Mouse (Mus musculus): ENCODE measurements around the gene Cacnb4. TPM values are rescaled to one million over a fixed set of nuclear protein-coding genes. Genes with fewer than 3 reads are reported as not detected.

The Cacnb4 gene
- total and polyA plus RNA-seq, 3 experiments, result not detected

DNA sequence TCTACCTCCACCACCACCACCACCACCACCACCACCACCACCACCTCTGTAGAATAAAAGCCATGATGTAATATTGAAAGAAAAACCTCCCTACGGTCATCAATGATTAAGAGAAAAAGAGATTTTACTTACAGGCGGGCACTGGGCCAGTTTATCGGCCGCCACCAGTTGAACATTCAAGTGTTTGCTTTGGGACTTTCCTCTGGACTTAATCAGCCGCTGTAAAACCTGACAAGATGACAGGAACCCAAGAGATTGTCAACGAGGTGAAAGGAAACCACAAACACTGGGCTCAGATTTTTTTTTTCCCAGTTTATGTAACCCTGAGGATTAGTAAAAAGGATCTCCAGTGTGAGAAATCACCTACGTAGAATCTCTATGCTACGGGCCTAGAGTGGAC is 226.8 kb downstream of the Cacnb4 start:
- TF ChIP-seq MAFK (IDR thresholded peaks at IDR 0.05; ENCODE audit: borderline replicate concordance, low read depth, low read length) (no peak), BHLHE40 (IDR thresholded peaks at IDR 0.05; ENCODE audit: borderline replicate concordance, low read depth, low read length) (no peak), USF1 (IDR thresholded peaks at IDR 0.05; ENCODE audit: low read depth, low read length) (no peak), ELF1 (IDR thresholded peaks at IDR 0.05; ENCODE audit: low read depth, low read length) (no peak), MXI1 (IDR thresholded peaks at IDR 0.05; ENCODE audit: low read depth, low read length) (no peak), TBP (IDR thresholded peaks at IDR 0.05; ENCODE audit: low read depth, low read length) (no peak), ZNF384 (IDR thresholded peaks at IDR 0.05; ENCODE audit: low read depth, low read length) (no peak), JUND (IDR thresholded peaks at IDR 0.05; ENCODE audit: low read depth, low read length) (no peak), CTCF (IDR thresholded peaks at IDR 0.05 in 2 of 3, conservative IDR thresholded peaks at IDR 0.05 in 1 of 3; ENCODE audit: control insufficient read depth in 1 of 3, insufficient read depth in 1 of 3, low read depth in 2 of 3, low read length in 3 of 3, poor library complexity in 1 of 3, severe bottlenecking in 1 of 3) (no peak), USF2 (IDR thresholded peaks at IDR 0.05; ENCODE audit: borderline replicate concordance in 1 of 2, insufficient read depth in 1 of 2, low read depth in 1 of 2, low read length in 2 of 2) (no peak), CHD2 (IDR thresholded peaks at IDR 0.05; ENCODE audit: low read length) (no peak), ZKSCAN1 (IDR thresholded peaks at IDR 0.05; ENCODE audit: low read depth, low read length) (no peak), SIN3A (IDR thresholded peaks at IDR 0.05; ENCODE audit: low read length) (no peak), NRF1 (IDR thresholded peaks at IDR 0.05; ENCODE audit: insufficient read depth, low read depth, low read length, poor library complexity, severe bottlenecking) (no peak), CHD1 (IDR thresholded peaks at IDR 0.05; ENCODE audit: low read depth, low read length) (no peak), MAX (IDR thresholded peaks at IDR 0.05; ENCODE audit: low read length) (no peak), POLR2AphosphoS2 (IDR thresholded peaks at IDR 0.05; ENCODE audit: low read length) (no peak), MEF2A (IDR thresholded peaks at IDR 0.05; ENCODE audit: extremely low read depth, insufficient replicate concordance, low read depth, low read length, poor library complexity, severe bottlenecking) (no peak), MYC (IDR thresholded peaks at IDR 0.05; ENCODE audit: low read depth, low read length) (no peak)
- H3K79me2 ChIP-seq (ENCODE audit: control insufficient read depth, insufficient read depth, low read length, poor library complexity), result no peaks in the 10 kb centered on the region

DNA sequence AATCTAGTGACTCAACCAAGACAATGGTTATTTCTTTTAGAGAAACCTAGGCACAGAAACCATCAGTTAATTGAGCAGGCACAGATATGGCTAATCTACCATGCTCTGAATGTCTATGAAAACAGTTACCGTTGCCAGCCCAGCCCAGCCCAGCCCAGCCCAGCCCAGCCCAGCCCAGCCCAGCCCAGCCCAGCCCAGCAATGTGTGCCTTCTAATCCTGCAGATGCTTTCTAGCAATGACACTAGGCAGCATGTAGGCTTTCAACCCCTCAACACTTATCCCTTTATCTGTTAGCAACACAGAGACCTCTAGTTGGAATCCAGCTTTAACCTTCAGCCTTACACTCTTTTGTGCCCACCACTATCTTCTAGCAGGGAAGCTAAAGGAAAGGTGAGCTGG is 227.7 kb downstream of the Cacnb4 start:
- Histone ChIP-seq H3K9ac (ENCODE audit: control insufficient read depth, low read depth, low read length, poor library complexity, severe bottlenecking) (no peak overlapping the region), H3K36me3 (ENCODE audit: control insufficient read depth in 1 of 2, insufficient read depth in 2 of 2, low read length in 2 of 2) (no peaks in the 10 kb centered on the region), H3K9me3 (replicated peaks; ENCODE audit: insufficient read depth, low read length) (no peaks in the 10 kb centered on the region), H3K27ac (ENCODE audit: control insufficient read depth, low read depth, low read length) (no peak overlapping the region), H3K79me2 (ENCODE audit: control insufficient read depth, insufficient read depth, low read length, poor library complexity) (no peaks in the 10 kb centered on the region), H3K4me1 (ENCODE audit: control insufficient read depth in 1 of 2, insufficient read depth in 2 of 2, low read length in 2 of 2) (no peaks in the 10 kb centered on the region), H3K27me3 (ENCODE audit: control insufficient read depth in 1 of 2, insufficient read depth in 2 of 2, low read length in 2 of 2) (peaks cover 0 to 2% of the 10 kb centered on the region in 2 experiments; a peak in 2 of 4 replicates), H3K4me3 (ENCODE audit: control insufficient read depth in 1 of 2, insufficient read depth in 1 of 2, low read depth in 2 of 2, low read length in 2 of 2) (no peak overlapping the region)
- no peak for TF ChIP-seq ZMIZ1 (IDR thresholded peaks at IDR 0.05; ENCODE audit: low read depth, low read length)
- TF ChIP-seq RAD21 (IDR thresholded peaks at IDR 0.05; ENCODE audit: low read depth, low read length), result no peak
- no peak for TF ChIP-seq MXI1 (IDR thresholded peaks at IDR 0.05; ENCODE audit: low read depth, low read length)
- no peak for TF ChIP-seq CHD2 (IDR thresholded peaks at IDR 0.05; ENCODE audit: low read length)
- TF ChIP-seq POLR2AphosphoS5 (IDR thresholded peaks at IDR 0.05; ENCODE audit: borderline replicate concordance, low read depth, low read length), result no peak
- TF ChIP-seq ETS1 (IDR thresholded peaks at IDR 0.05; ENCODE audit: low read depth, low read length), result no peak
- TF ChIP-seq NRF1 (IDR thresholded peaks at IDR 0.05; ENCODE audit: insufficient read depth, low read depth, low read length, poor library complexity, severe bottlenecking), result no peak
- no peak for TF ChIP-seq POLR2AphosphoS2 (IDR thresholded peaks at IDR 0.05; ENCODE audit: low read length)
- no peak for TF ChIP-seq MAFK (IDR thresholded peaks at IDR 0.05; ENCODE audit: borderline replicate concordance, low read depth, low read length)
- no peak for TF ChIP-seq HCFC1 (IDR thresholded peaks at IDR 0.05; ENCODE audit: low read depth, low read length)
- TF ChIP-seq NELFE (IDR thresholded peaks at IDR 0.05; ENCODE audit: low read depth, low read length), result no peak
- no peak for TF ChIP-seq CTCF (IDR thresholded peaks at IDR 0.05 in 2 of 3, conservative IDR thresholded peaks at IDR 0.05 in 1 of 3; ENCODE audit: control insufficient read depth in 1 of 3, insufficient read depth in 1 of 3, low read depth in 2 of 3, low read length in 3 of 3, poor library complexity in 1 of 3, severe bottlenecking in 1 of 3)
- TF ChIP-seq UBTF (IDR thresholded peaks at IDR 0.05; ENCODE audit: borderline replicate concordance, insufficient read depth, low read depth, low read length), result no peak
- TF ChIP-seq TCF12 (IDR thresholded peaks at IDR 0.05; ENCODE audit: low read depth, low read length), result no peak
- DNase-seq (ENCODE audit: low read depth, low spot score), result no peak

More for the DNA sequence above, 226.8 kb downstream of the Cacnb4 start:
- DNase-seq (ENCODE audit: low read depth, low spot score), result no peak
- Histone ChIP-seq H3K27me3 (ENCODE audit: control insufficient read depth in 1 of 2, insufficient read depth in 2 of 2, low read length in 2 of 2) (peaks cover 0 to 2% of the 10 kb centered on the region in 2 experiments; a peak in 2 of 4 replicates), H3K9ac (ENCODE audit: control insufficient read depth, low read depth, low read length, poor library complexity, severe bottlenecking) (no peak overlapping the region), H3K36me3 (ENCODE audit: control insufficient read depth in 1 of 2, insufficient read depth in 2 of 2, low read length in 2 of 2) (no peaks in the 10 kb centered on the region), H3K27ac (ENCODE audit: control insufficient read depth, low read depth, low read length) (no peak overlapping the region), H3K4me3 (ENCODE audit: control insufficient read depth in 1 of 2, insufficient read depth in 1 of 2, low read depth in 2 of 2, low read length in 2 of 2) (no peak overlapping the region), H3K4me1 (ENCODE audit: control insufficient read depth in 1 of 2, insufficient read depth in 2 of 2, low read length in 2 of 2) (no peaks in the 10 kb centered on the region), H3K9me3 (replicated peaks; ENCODE audit: insufficient read depth, low read length) (no peaks in the 10 kb centered on the region)

Data from MEL (cell line).